Mouse (Mus musculus) left cerebral cortex, adult 2 months (tissue): Measurements from ENCODE around the gene Nfib. TPM values are rescaled to one million over a fixed set of nuclear protein-coding genes. Genes with fewer than 3 reads are reported as not detected.

Experiments used
- DNase-seq, 2 experiments: peaks; one replicate each; pipeline ENCODE4 v3.0.0; 2021 to 2022; ENCODE audit warnings: low spot score in 2 of 2, mixed read lengths in 1 of 2; ENCODE audit errors: extremely low spot score in 1 of 2
- H3K27ac ChIP-seq: fragments of 200-600 bp; 2 replicates; pipeline ENCODE4 v1.8.1; 2022
- H3K4me3 ChIP-seq: fragments of 200-600 bp; 2 replicates; pipeline ENCODE4 v1.8.1; 2022
- CTCF ChIP-seq: fragments of 200-600 bp; IDR thresholded peaks from 2 replicates; pipeline ENCODE4 v1.8.1; 2022; ENCODE audit warnings: antibody characterized with exemption, mild to moderate bottlenecking, moderate library complexity
- intact Hi-C: fragments of 180-260 bp; cut with DNase I; formaldehyde crosslinking; loops from one replicate; pipeline ENCODE4 v1.15.1; 2025
- total RNA-seq, 2 experiments: library from RNA; stranded (reverse); gene quantifications; 2 replicates each; pipeline ENCODE4 v1.2.3; 2021

Gene Nfib
- total RNA-seq, 2 experiments from 2014 or later, result 83.8 to 90.1 TPM

DNA sequence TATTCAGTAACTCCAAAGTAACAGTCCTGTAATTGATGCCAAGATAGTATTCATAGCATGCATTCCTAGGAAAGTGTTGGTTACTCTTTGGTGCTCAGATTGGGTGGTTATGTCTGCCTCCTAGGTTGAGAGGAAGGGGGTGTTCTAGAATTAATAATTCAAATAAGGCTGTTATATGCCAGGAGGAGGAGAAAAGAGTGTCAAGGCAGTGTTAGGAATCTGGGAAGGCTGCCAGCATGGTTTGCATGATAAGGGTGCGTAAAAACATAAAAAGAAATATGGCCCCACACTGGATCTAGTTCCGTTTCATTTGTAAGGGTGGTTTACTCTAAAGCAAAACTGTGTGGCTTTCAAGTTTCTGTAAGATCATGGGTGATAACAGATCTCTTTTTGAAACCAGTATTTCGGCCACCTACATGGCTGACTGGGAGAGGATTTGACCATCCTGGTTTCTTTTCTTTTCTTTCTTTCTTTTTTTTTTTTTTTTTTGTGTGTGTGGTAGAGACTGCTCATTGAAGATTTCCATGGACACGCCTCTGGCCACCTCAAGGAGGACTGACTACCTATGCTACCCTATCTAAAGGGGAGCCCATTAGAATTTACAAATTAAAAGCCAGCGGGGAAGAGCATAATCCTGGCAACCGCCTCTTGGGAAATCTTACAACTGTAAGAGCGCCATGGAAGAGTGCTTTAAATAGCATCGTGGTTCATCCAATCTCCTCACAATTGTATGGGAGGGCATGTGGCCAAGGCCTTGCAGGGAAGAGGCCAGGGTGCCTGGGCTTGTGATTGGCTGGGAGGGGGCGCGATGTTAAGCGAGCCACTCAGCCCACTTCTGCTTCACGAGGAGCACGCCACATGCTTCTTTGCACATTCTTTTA lies 132.9 kb downstream of the Nfib start:
- H3K27ac ChIP-seq, result no peak overlapping the region
- no peak for TF ChIP-seq CTCF
- intact Hi-C loops, result no loop called here
- no peak overlapping the region for H3K4me3 ChIP-seq
- DNase-seq, result no peak

DNA sequence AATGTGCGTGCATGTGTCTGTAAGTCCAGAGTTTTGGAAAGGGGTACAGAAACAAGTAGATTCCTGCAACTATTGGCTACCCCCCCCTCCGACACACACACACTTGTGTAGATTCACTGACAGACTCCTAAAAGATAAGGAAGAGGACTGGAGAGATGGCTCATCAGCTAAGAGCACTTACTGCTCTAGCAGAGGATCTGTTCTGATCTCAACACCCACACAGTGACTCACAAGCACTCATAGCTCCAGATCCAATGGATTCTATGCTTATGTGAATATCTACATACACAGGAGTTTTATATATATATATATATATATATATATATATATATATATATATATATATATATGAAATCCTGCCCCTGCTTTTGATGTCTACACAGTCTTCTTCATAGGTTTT lies 146.7 kb downstream of the Nfib start:
- no peak for DNase-seq
- no peak overlapping the region for H3K27ac ChIP-seq
- TF ChIP-seq CTCF, result no peak
- intact Hi-C loops, result no loop called here
- no peak overlapping the region for H3K4me3 ChIP-seq

DNA sequence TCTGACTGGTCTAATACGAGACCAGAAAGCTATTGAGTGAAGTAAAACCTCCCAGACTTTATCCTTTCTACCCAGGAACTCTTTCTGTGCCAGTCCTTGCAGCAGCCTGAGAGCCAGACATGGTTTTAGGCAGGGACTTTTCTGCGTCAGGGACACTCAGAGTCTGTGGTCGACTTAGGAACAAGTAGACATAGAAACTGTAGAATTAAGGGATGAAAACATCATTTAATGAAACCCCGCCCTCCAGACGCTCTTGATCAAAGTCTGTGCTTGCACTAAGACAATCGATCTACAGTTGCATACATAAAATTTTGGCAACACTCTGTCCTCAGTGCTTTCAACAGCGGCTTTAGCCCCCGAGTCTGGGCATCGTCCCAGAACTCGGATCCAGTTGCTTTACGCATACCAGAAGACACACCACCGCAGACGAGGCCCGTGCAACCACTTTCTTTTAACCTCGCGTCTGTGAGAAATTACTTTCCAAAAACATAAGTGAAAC lies 149.8 kb downstream of the Nfib start:
- no peak for DNase-seq
- no peak overlapping the region for H3K4me3 ChIP-seq
- intact Hi-C loops, result no loop called here
- TF ChIP-seq CTCF, result no peak
- no peak overlapping the region for H3K27ac ChIP-seq

DNA sequence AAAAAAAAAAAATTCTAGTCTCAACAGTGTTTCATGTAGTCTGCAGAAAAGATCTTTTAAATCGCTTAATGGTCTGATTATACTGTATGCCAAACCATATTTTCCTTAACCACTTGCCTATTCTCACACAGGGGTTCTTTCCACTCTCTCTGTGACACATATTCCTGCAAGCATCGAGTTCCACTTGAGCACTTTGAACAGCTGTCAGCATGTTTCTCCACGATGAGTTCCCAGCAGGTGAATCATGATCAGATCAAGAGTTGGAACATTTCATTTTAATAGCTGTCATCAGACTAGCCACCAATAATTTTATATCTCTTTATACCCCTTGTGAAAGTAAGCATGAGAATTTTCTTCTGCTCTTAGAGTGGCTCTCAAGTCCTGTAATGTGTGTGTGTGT lies 151.9 kb downstream of the Nfib start:
- DNase-seq, result no peak
- intact Hi-C loops, result loop anchor here (5.0 kb wide), 1 partner anchor 59 kb away; no protein-coding TSS in a partner anchor
- Histone ChIP-seq H3K4me3 (no peak overlapping the region), H3K27ac (no peak overlapping the region)
- TF ChIP-seq CTCF, result no peak

DNA sequence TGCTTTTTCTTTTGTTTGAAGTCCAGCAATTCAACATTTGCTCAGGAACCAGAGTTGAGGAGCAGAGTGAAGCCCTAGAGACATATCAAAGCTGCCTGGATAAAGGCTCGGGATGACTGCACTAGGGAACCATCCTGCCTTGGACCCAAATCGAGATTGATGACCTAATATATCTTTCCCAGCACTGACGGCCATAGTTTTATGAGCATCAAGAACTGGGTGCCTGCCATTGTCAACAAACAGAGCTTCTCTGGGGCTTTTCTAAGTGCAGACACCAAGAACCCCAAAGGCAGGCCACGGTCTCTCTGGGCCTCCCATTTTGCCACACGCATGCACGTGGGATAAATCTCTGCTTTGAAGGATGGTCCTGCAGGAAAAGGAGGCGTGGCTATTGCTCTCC lies 153.3 kb downstream of the Nfib start:
- H3K27ac ChIP-seq, result no peak overlapping the region
- intact Hi-C loops, result loop anchor here (5.0 kb wide), 1 partner anchor 60 kb away; no protein-coding TSS in a partner anchor
- no peak for TF ChIP-seq CTCF
- DNase-seq, result no peak
- no peak overlapping the region for H3K4me3 ChIP-seq

DNA sequence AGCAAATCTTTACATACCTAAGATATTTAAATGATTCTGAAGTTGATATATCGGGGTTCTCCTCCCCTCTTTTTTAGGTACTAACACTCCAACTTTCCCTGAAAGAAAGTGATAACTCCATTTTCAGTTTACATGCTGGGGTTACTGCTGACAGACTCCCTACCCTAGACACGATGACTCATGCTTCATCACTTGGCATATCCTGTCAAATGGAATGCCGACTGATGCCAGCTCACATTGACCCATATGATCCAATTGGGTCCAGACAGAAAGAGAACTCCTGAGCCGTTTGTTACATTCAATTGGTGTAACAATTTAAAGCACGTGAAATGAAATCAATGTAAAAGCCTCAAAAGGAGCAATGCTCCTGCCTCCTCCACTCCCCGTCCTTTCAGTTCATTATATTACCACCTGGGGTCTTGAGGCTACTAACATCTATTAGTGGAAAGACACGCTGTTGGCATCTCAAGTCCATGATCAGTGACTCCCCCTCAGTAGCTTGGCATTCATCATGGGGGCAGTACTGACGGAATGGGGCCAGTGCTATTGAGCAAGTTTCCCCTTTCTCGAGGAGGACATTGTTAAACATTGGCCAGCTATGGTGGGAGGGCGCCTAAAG lies 155.7 kb downstream of the Nfib start:
- intact Hi-C loops, result loop anchor here (5.0 to 10.0 kb wide), 2 partner anchors 62 to 725 kb away; no protein-coding TSS in a partner anchor
- no peak for TF ChIP-seq CTCF
- Histone ChIP-seq H3K4me3 (no peak overlapping the region), H3K27ac (no peak overlapping the region)
- no peak for DNase-seq

DNA sequence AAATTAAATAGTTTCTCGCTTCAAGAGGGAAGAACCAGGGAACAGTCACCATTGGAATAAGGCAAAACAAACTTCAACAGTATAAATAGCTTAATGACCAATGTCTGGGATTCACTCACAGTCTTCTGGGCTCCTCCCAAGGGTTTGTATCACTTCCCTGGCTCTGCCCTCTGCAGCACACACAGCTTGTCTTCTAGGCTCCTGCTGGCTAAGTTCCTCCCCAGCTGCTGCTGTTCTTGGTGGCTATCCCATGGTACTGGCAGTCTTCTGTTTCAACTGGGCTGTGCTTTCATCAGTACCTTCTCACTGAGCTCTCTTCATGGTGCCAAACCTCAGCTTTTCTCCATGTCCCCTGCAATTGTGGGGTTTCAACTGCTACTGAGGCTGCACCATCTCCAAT lies 157.3 kb downstream of the Nfib start:
- no peak for TF ChIP-seq CTCF
- no peak overlapping the region for H3K27ac ChIP-seq
- intact Hi-C loops, result loop anchor here (10.0 kb wide), 1 partner anchor 723 kb away; no protein-coding TSS in a partner anchor
- DNase-seq, result no peak
- H3K4me3 ChIP-seq, result no peak overlapping the region

DNA sequence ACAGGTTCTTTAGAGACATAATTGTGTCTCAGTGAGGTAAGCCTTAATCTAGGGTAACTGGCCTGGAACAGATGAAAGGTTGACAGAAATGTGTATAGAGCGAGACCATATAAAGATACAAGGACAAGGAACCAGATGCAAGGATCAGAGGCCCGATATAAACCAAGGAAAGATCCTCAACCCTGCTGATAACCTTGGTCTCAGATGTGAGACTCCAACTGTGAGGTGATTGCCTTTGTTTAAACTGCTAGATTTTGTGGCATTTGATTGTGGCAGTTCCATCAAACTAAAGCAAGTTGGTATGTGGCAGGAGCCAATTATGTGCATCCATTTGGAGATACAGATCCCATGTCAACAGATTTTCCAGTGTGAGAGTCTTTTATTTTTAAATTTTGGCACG lies 161.6 kb downstream of the Nfib start:
- Histone ChIP-seq H3K4me3 (no peak overlapping the region), H3K27ac (no peak overlapping the region)
- intact Hi-C loops, result loop anchor here (2.0 to 10.0 kb wide), 4 partner anchors 252 to 1367 kb away; no protein-coding TSS in a partner anchor
- no peak for TF ChIP-seq CTCF
- no peak for DNase-seq

DNA sequence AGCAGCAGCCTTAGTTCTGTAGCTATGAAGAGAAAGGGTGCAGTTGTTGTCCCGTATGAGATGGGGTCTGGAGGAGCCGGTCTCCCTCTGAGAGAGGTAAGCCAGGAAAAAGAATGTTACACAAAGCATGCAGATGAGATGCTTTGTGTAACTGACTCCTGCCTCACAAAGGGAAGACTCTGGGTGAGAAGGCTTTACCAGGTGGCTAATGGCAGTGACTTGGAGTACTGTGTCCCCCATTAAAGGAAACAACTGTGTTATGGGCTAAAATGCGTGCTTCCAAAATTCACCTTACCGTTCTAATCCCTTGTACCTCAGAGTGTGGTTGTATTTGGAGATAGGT lies 162.2 kb downstream of the Nfib start:
- no peak for DNase-seq
- Histone ChIP-seq H3K27ac (no peak overlapping the region), H3K4me3 (no peak overlapping the region)
- intact Hi-C loops, result loop anchor here (2.0 to 10.0 kb wide), 4 partner anchors 251 to 1366 kb away; no protein-coding TSS in a partner anchor
- TF ChIP-seq CTCF, result no peak

DNA sequence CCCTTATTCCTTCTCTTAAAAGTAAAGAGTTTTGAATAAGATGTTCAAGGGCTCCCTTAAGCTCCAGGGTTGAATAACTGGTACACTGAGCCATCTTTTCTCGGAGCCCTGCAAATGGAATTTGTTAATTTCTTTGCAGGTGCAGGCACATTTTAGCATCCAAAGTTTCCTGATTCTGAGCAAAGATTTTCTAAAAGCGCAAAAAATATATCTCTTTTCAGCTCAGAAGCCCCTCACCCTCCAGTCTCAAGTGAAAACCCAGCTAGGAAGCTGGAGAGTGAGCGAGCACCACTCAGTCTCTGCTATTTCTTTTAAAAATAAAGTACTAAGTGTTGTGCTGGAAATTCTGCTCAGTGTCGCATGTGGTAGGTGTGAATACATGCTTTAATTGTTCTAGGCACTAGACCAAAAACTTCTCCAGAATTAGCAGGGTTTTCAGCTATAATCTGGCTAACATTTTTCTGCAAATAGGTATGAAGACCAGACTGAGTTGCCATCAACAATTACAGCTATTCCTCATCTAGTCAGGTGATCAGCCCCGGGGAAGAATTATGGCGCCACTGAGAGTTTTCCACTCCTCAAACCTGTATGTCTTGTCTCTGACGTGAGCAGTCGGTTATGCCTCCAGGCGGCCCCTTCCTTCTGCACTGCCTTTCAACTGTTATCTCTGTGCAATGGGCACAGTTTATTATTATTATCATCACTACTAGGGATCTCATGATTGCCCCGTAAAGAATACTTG lies 162.7 kb downstream of the Nfib start:
- Histone ChIP-seq H3K27ac (peak overlapping the region; percentile 69), H3K4me3 (no peak overlapping the region)
- DNase-seq, result no peak
- intact Hi-C loops, result loop anchor here (1.0 to 10.0 kb wide), 5 partner anchors 251 to 1366 kb away; no protein-coding TSS in a partner anchor
- no peak for TF ChIP-seq CTCF

DNA sequence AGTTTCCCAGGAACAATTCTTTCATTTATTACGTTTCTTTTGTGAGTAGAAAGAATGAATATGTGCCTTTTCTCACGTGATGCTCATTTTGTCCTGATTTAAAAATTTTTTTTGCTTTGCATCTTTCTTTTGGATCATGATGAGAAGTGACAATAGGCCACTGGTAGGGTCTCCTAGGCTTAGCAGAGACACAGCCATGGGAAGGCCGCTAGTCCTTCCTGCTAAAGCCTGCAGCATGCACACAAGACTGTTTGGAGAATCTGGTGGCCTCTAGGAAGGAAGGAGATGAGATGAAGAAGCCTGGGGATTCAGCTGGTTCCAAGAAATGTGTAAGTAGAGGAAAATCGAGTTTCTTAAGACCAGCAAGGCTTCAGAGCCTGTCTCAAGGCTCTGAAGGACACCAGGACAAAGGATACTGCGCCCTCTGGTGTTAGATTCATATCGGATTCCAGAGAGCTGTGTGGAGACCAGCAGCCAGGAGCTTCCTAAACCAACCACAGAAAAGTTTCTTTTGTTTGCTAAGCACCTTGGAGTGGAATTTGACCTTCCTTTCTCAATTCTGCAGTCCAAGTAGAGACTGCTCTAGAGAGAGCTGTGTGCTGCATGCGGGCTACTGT lies 163.5 kb downstream of the Nfib start:
- intact Hi-C loops, result loop anchor here (1.0 to 10.0 kb wide), 5 partner anchors 250 to 1365 kb away; no protein-coding TSS in a partner anchor
- no peak overlapping the region for H3K4me3 ChIP-seq
- peak; percentile 87 for TF ChIP-seq CTCF
- DNase-seq, result peak; percentile 65 to 73
- peak overlapping the region; percentile 69 for H3K27ac ChIP-seq
